Mouse (Mus musculus): ENCODE results near the gene Hist1h2bf. TPM values are rescaled to one million over a fixed set of nuclear protein-coding genes. Genes with fewer than 3 reads are reported as not detected.

Hist1h2bf gene
- polyA plus RNA-seq, 1 experiment: 5.7 TPM

DNA sequence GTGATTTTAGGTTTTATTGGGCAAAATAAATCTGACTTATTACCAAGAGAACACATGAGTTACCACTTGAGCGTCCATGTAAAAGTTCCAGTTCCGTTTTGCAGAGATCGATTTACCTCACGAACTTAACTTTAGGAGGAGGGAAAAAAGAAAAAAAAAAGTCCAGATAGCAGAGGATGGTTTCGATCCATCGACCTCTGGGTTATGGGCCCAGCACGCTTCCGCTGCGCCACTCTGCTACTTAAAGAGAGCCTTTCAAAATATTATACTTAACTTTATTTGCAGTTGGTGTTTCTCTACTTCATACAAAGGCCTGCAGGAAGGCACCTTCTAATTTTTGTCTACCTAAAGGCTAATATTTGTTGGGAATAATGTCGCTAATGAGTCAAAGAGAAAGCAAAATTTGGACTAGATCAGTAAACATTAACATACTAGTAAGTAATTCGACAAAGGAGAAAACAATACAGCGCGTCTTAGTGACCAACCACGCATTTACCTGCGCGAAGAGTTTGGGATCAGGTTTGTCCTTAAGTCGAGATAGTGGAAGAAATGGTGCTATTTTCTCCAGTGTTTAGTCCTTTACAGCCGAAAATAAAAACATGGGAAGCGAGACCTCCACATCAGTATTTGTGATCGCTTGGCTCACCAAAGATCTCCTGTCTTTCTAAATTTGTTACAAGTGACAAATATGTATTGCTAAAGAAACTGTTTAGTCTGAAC, 43.7 kb downstream of the Hist1h2bf start:
- 0 out of 2 replicates have a peak, but pooled peaks have one; percentile 38 for TF ChIP-seq POLR2A (IDR thresholded peaks at IDR 0.05; ENCODE audit: low read depth, low read length)
- no peak for TF ChIP-seq CTCF (IDR thresholded peaks at IDR 0.05; ENCODE audit: borderline replicate concordance, insufficient read depth, low read length)
- Histone ChIP-seq H3K27ac (ENCODE audit: insufficient read depth, low read length) (peak overlapping the region; percentile 95), H3K4me1 (ENCODE audit: control insufficient read depth, insufficient read depth, low read length) (peaks cover 7% of the 10 kb centered on the region; the same call in 1 of the 2 replicates), H3K4me3 (ENCODE audit: insufficient read depth, low read length) (peak overlapping the region; percentile 66)

DNA sequence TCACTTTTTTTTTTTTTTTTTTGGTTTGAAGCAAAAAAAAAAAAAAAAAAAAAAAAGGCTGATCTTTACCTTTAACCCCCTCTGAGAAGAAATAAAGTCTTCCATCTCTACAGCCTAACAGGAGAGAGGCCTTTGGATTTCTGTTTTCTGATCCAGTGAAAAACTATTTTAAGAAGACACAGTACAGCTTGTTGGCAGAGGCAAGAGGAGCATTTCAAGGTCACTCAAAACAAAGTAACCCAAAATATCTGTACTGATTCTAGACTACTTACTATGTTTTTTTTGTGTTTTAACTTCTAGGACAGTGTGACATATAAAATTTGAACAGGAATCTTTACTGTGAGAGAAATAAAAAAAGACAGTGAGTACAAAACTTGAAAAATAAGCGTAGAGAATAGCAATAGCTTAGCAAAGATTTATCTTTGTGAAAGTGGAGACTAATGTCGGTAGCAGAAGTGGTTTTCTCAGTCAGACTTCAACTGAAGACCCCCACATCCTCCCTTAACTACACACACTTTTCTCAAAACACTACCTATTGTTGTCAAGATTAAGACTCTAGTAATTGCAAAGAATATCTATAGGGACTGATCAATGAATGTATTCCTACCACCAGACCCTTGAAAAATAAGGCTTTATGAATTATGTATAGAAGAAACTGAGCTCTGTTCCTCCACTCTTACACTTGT, 44.4 kb downstream of the Hist1h2bf start:
- H3K4me3 ChIP-seq (ENCODE audit: insufficient read depth, low read length): 0 out of 2 replicates have a peak overlapping the region, but pooled peaks have one; percentile 66
- TF ChIP-seq CTCF (IDR thresholded peaks at IDR 0.05; ENCODE audit: borderline replicate concordance, insufficient read depth, low read length) (no peak), POLR2A (IDR thresholded peaks at IDR 0.05; ENCODE audit: low read depth, low read length) (no peak)
- H3K4me1 ChIP-seq (ENCODE audit: control insufficient read depth, insufficient read depth, low read length): peaks cover 7% of the 10 kb centered on the region; the same call in 1 of the 2 replicates
- no peak overlapping the region for H3K27ac ChIP-seq (ENCODE audit: insufficient read depth, low read length)

DNA sequence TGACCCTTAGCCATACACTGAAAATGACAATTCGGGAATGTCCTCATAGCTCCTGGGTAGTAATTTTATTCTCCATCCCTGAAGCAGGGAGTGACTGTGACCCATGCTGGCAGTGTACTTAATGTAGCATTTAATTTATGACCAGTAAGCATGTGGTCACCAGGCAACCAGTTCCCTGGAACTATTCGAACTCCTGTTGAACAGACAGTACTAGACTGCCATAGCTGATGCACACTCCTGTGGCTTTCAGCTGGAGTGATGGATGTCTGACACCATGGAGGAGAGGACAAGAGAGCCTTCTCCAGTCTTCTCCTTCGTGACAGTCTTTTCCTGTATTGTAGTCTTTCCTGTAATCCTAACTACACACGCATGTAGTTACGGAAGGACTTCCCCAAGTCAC, 45.0 kb downstream of the Hist1h2bf start:
- peaks cover 7% of the 10 kb centered on the region; the same call in 1 of the 2 replicates for H3K4me1 ChIP-seq (ENCODE audit: control insufficient read depth, insufficient read depth, low read length)
- TF ChIP-seq POLR2A (IDR thresholded peaks at IDR 0.05; ENCODE audit: low read depth, low read length) (no peak), CTCF (IDR thresholded peaks at IDR 0.05; ENCODE audit: borderline replicate concordance, insufficient read depth, low read length) (no peak)
- no peak overlapping the region for H3K4me3 ChIP-seq (ENCODE audit: insufficient read depth, low read length)
- no peak overlapping the region for H3K27ac ChIP-seq (ENCODE audit: insufficient read depth, low read length)

DNA sequence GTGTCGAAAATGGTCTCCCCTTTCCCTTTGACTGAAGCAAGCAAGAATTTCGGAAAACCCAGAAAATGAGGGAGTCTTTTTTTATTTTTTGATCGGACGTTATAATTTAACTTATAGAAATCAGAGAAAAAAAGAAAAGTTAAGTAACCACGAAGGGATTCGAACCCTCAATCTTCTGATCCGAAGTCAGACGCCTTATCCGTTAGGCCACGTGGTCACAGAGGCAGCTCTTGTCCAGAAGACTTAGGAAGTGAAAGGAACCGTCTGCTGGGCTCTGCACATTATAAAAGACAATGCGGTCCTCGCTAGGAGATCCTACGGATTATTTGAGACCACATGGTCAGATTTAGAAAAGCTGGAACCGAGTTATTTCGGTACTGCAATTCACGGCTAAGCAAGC, 47.7 kb downstream of the Hist1h2bf start:
- Histone ChIP-seq H3K4me1 (ENCODE audit: control insufficient read depth, insufficient read depth, low read length) (peaks cover 7% of the 10 kb centered on the region; the same call in 1 of the 2 replicates), H3K4me3 (ENCODE audit: insufficient read depth, low read length) (peak overlapping the region; percentile 70), H3K27ac (ENCODE audit: insufficient read depth, low read length) (0 out of 2 replicates have a peak overlapping the region, but pooled peaks have one; percentile 11)
- TF ChIP-seq POLR2A (IDR thresholded peaks at IDR 0.05; ENCODE audit: low read depth, low read length) (no peak), CTCF (IDR thresholded peaks at IDR 0.05; ENCODE audit: borderline replicate concordance, insufficient read depth, low read length) (no peak)

DNA sequence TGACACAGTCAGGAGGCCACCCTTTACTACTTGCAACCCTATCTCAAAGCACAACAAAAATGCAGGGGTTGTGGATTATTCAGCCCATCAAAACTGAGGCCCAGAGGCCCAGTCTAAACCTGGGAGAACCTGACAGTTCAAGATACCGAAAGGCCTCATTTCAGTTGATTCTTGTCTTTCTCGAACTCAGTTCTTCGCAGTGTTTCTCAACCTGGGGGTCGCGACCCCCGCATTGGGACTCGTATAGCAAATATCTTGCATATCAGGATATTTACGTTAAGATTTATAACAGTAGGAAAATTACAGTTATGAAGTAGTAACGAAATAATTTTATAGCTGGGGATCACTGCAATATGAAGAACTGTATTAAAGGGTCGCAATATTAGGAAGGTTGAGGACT, 48.1 kb downstream of the Hist1h2bf start:
- no peak overlapping the region for H3K27ac ChIP-seq (ENCODE audit: insufficient read depth, low read length)
- H3K4me1 ChIP-seq (ENCODE audit: control insufficient read depth, insufficient read depth, low read length): peaks cover 7% of the 10 kb centered on the region
- TF ChIP-seq POLR2A (IDR thresholded peaks at IDR 0.05; ENCODE audit: low read depth, low read length) (no peak), CTCF (IDR thresholded peaks at IDR 0.05; ENCODE audit: borderline replicate concordance, insufficient read depth, low read length) (no peak)
- no peak overlapping the region; the same call in 1 of the 2 replicates for H3K4me3 ChIP-seq (ENCODE audit: insufficient read depth, low read length)

DNA sequence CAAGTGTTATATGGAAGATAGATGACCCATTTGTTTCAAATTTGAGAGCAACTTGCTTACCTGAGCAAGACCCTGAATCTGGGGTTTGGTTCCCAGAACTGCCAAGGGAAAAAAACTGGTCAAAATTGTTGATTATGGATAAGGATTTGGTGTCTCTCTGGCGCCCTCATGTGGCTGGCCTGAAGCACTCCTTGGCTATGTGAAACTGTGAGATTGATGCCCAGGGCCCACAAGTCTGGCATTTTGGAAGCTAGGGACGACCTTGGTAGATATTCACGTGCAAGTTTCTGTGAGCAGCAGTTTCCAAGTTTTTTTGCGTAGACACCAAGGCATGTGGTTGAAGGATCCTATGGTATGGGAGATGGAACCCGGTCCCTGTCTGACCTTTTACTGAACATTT, 49.3 kb downstream of the Hist1h2bf start:
- Histone ChIP-seq H3K4me3 (ENCODE audit: insufficient read depth, low read length) (no peak overlapping the region), H3K27ac (ENCODE audit: insufficient read depth, low read length) (no peak overlapping the region), H3K4me1 (ENCODE audit: control insufficient read depth, insufficient read depth, low read length) (peaks cover 7% of the 10 kb centered on the region)
- no peak for TF ChIP-seq POLR2A (IDR thresholded peaks at IDR 0.05; ENCODE audit: low read depth, low read length)
- TF ChIP-seq CTCF (IDR thresholded peaks at IDR 0.05; ENCODE audit: borderline replicate concordance, insufficient read depth, low read length): peak; percentile 82; the same call in 1 of the 2 replicates

DNA sequence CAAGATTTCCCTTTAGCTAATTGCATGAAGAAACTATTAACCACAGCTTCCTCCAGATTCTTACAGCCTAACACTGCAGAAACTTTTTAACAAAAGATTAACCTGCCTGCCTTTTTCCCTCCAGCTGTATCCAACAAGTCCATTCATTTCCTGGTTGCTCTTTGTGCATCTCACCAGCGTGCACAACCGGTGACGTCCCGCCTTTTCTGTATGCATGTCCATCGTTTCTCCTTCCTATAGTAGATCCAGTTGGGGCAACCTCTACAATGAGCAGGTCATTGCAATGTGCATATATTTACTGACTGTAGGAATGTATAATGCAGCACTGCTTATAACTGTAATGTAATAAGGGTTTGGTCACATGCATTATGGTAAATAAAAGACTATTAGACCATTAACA, 50.0 kb downstream of the Hist1h2bf start:
- TF ChIP-seq CTCF (IDR thresholded peaks at IDR 0.05; ENCODE audit: borderline replicate concordance, insufficient read depth, low read length) (no peak), POLR2A (IDR thresholded peaks at IDR 0.05; ENCODE audit: low read depth, low read length) (no peak)
- Histone ChIP-seq H3K27ac (ENCODE audit: insufficient read depth, low read length) (no peak overlapping the region), H3K4me1 (ENCODE audit: control insufficient read depth, insufficient read depth, low read length) (peaks cover 5% of the 10 kb centered on the region), H3K4me3 (ENCODE audit: insufficient read depth, low read length) (no peak overlapping the region)

Other genes starting within 250 kb of the Hist1h2bf start
- 24.1 and 25.7 TPM in 2 replicates for gene Zfp322a, start 205.0 kb downstream of the Hist1h2bf start, polyA plus RNA-seq (2011; ENCODE audit: insufficient read length, low read depth, missing spikeins)
- 4.2 and 4.7 TPM in 2 replicates for gene Abt1, start 150.3 kb downstream of the Hist1h2bf start, polyA plus RNA-seq (2011; ENCODE audit: insufficient read length, low read depth, missing spikeins)
- not detected in 2 replicates for gene Btn1a1, start 108.3 kb downstream of the Hist1h2bf start, polyA plus RNA-seq (2011; ENCODE audit: insufficient read length, low read depth, missing spikeins)
- gene Btn2a2, start 85.3 kb downstream of the Hist1h2bf start, polyA plus RNA-seq (2011; ENCODE audit: insufficient read length, low read depth, missing spikeins): not detected in 2 replicates
- 8.1 and 10.5 TPM in 2 replicates for gene Hist1h4h, start 43.1 kb downstream of the Hist1h2bf start, polyA plus RNA-seq (2011; ENCODE audit: insufficient read length, low read depth, missing spikeins)
- gene Hist1h2af, start 40.3 kb downstream of the Hist1h2bf start, polyA plus RNA-seq (2011; ENCODE audit: insufficient read length, low read depth, missing spikeins): 12.7 and 20.4 TPM in 2 replicates
- gene Hist1h3g, start 38.8 kb downstream of the Hist1h2bf start, polyA plus RNA-seq (2011; ENCODE audit: insufficient read length, low read depth, missing spikeins): 5.7 TPM in 1 of 2 replicates, not detected in the other
- 1.8 and 4.0 TPM in 2 replicates for gene Hist1h2bh, start 30.8 kb downstream of the Hist1h2bf start, polyA plus RNA-seq (2011; ENCODE audit: insufficient read length, low read depth, missing spikeins)
- 0.61 and 0.70 TPM in 2 replicates for gene Hist1h3f, start 30.1 kb downstream of the Hist1h2bf start, polyA plus RNA-seq (2011; ENCODE audit: insufficient read length, low read depth, missing spikeins)
- gene Hist1h4f, start 22.5 kb downstream of the Hist1h2bf start, polyA plus RNA-seq (2011; ENCODE audit: insufficient read length, low read depth, missing spikeins): 9.6 and 18.1 TPM in 2 replicates
- gene Hist1h1d, start 20.9 kb downstream of the Hist1h2bf start, polyA plus RNA-seq (2011; ENCODE audit: insufficient read length, low read depth, missing spikeins): 0.83 and 2.7 TPM in 2 replicates
- gene Hist1h3e, start 11.8 kb downstream of the Hist1h2bf start, polyA plus RNA-seq (2011; ENCODE audit: insufficient read length, low read depth, missing spikeins): 2.4 and 3.4 TPM in 2 replicates
- 3.4 and 6.0 TPM in 2 replicates for gene Hist1h2ae, start 3.0 kb downstream of the Hist1h2bf start, polyA plus RNA-seq (2011; ENCODE audit: insufficient read length, low read depth, missing spikeins)
- 12.6 and 22.6 TPM in 2 replicates for gene Hist1h2bg, start 2.8 kb downstream of the Hist1h2bf start, polyA plus RNA-seq (2011; ENCODE audit: insufficient read length, low read depth, missing spikeins)
- 2.9 and 3.0 TPM in 2 replicates for gene Hist1h2ad, start 185 bp upstream of the Hist1h2bf start, polyA plus RNA-seq (2011; ENCODE audit: insufficient read length, low read depth, missing spikeins)
- 2.4 and 5.1 TPM in 2 replicates for gene Hist1h3d, start 1.6 kb upstream of the Hist1h2bf start, polyA plus RNA-seq (2011; ENCODE audit: insufficient read length, low read depth, missing spikeins)
- gene Hist1h4d, start 7.4 kb upstream of the Hist1h2bf start, polyA plus RNA-seq (2011; ENCODE audit: insufficient read length, low read depth, missing spikeins): 3.7 and 6.8 TPM in 2 replicates
- 2.2 and 4.1 TPM in 2 replicates for gene Hist1h2be, start 46.9 kb upstream of the Hist1h2bf start, polyA plus RNA-seq (2011; ENCODE audit: insufficient read length, low read depth, missing spikeins)
- 3.8 and 8.8 TPM in 2 replicates for gene Hist1h1e, start 48.4 kb upstream of the Hist1h2bf start, polyA plus RNA-seq (2011; ENCODE audit: insufficient read length, low read depth, missing spikeins)
- gene Hist1h2ac, start 109.8 kb upstream of the Hist1h2bf start, polyA plus RNA-seq (2011; ENCODE audit: insufficient read length, low read depth, missing spikeins): 0.79 and 0.82 TPM in 2 replicates
- gene Hist1h2bc, start 110.0 kb upstream of the Hist1h2bf start, polyA plus RNA-seq (2011; ENCODE audit: insufficient read length, low read depth, missing spikeins): 55.6 and 62.4 TPM in 2 replicates
- gene Hist1h1t, start 121.6 kb upstream of the Hist1h2bf start, polyA plus RNA-seq (2011; ENCODE audit: insufficient read length, low read depth, missing spikeins): not detected in 2 replicates
- 2.8 and 3.8 TPM in 2 replicates for gene Hist1h4c, start 124.3 kb upstream of the Hist1h2bf start, polyA plus RNA-seq (2011; ENCODE audit: insufficient read length, low read depth, missing spikeins)
- 4.6 and 7.9 TPM in 2 replicates for gene Hfe, start 136.7 kb upstream of the Hist1h2bf start, polyA plus RNA-seq (2011; ENCODE audit: insufficient read length, low read depth, missing spikeins)
- gene Hist1h1c, start 164.6 kb upstream of the Hist1h2bf start, polyA plus RNA-seq (2011; ENCODE audit: insufficient read length, low read depth, missing spikeins): 69.4 and 72.0 TPM in 2 replicates
- 2.6 and 5.4 TPM in 2 replicates for gene Hist1h3c, start 171.4 kb upstream of the Hist1h2bf start, polyA plus RNA-seq (2011; ENCODE audit: insufficient read length, low read depth, missing spikeins)
- 4.2 and 5.7 TPM in 2 replicates for gene Hist1h2bb, start 172.5 kb upstream of the Hist1h2bf start, polyA plus RNA-seq (2011; ENCODE audit: insufficient read length, low read depth, missing spikeins)
- 10.0 and 12.3 TPM in 2 replicates for gene Hist1h2ab, start 176.9 kb upstream of the Hist1h2bf start, polyA plus RNA-seq (2011; ENCODE audit: insufficient read length, low read depth, missing spikeins)
- gene Hist1h3b, start 178.1 kb upstream of the Hist1h2bf start, polyA plus RNA-seq (2011; ENCODE audit: insufficient read length, low read depth, missing spikeins): 5.6 and 6.3 TPM in 2 replicates
- 7.8 and 12.5 TPM in 2 replicates for gene Hist1h4b, start 182.8 kb upstream of the Hist1h2bf start, polyA plus RNA-seq (2011; ENCODE audit: insufficient read length, low read depth, missing spikeins)
- gene Hist1h4a, start 187.0 kb upstream of the Hist1h2bf start, polyA plus RNA-seq (2011; ENCODE audit: insufficient read length, low read depth, missing spikeins): 1.3 and 5.4 TPM in 2 replicates
- gene Hist1h3a, start 188.2 kb upstream of the Hist1h2bf start, polyA plus RNA-seq (2011; ENCODE audit: insufficient read length, low read depth, missing spikeins): 2.0 and 5.5 TPM in 2 replicates
- gene Hist1h1a, start 189.5 kb upstream of the Hist1h2bf start, polyA plus RNA-seq (2011; ENCODE audit: insufficient read length, low read depth, missing spikeins): 2.3 and 7.9 TPM in 2 replicates
- gene Trim38, start 195.7 kb upstream of the Hist1h2bf start, polyA plus RNA-seq (2011; ENCODE audit: insufficient read length, low read depth, missing spikeins): not detected in 2 replicates
- not detected in 2 replicates for gene Slc17a2, start 232.8 kb upstream of the Hist1h2bf start, polyA plus RNA-seq (2011; ENCODE audit: insufficient read length, low read depth, missing spikeins)